Mouse (Mus musculus): ENCODE data around the gene Ate1. TPM values are rescaled to one million over a fixed set of nuclear protein-coding genes. Genes with fewer than 3 reads are reported as not detected.
"Not testable (repeated sequence)": the region's sequence is repeated elsewhere in the genome, so short reads cannot be mapped to it uniquely, and the experiment has no call there.

Gene Ate1
- total and polyA plus RNA-seq, 2 experiments from 2014 or later, result 32.4 to 66.3 TPM

- Histone ChIP-seq H3K4me3 (ENCODE audit: low read depth, low read length) (no peak overlapping the region), H3K9ac (replicated peaks; ENCODE audit: low read depth, low read length) (no peak overlapping the region), H3K4me1 (ENCODE audit: control insufficient read depth, insufficient read depth) (no peaks in the 10 kb centered on the region), H3K27me3 (ENCODE audit: control insufficient read depth, insufficient read depth, low read length) (no peaks in the 10 kb centered on the region), H3K4me2 (ENCODE audit: low read depth, low read length) (no peak overlapping the region), H3K27ac (ENCODE audit: low read depth) (no peak overlapping the region), H3K9me3 (replicated peaks; ENCODE audit: control insufficient read depth, low read length) (no peaks in the 10 kb centered on the region), H3K36me3 (replicated peaks; ENCODE audit: control insufficient read depth, insufficient read depth, low read length) (peaks cover 74% of the 10 kb centered on the region)
- WGBS, result 90% methylated on average over 5 of the region's 5 CpGs
- no peak for TF ChIP-seq CTCF (IDR thresholded peaks at IDR 0.05; ENCODE audit: low read depth)
- TF ChIP-seq EP300 (IDR thresholded peaks at IDR 0.05; ENCODE audit: low read depth), result no peak
- no peak for DNase-seq (ENCODE audit: low spot score)
- ATAC-seq (ENCODE audit: insufficient read depth, low read depth), result no peak
These were observed 9.9 kb downstream of the Ate1 start for GRCm38 (mm10) chr7:130510243-130510642.

DNA sequence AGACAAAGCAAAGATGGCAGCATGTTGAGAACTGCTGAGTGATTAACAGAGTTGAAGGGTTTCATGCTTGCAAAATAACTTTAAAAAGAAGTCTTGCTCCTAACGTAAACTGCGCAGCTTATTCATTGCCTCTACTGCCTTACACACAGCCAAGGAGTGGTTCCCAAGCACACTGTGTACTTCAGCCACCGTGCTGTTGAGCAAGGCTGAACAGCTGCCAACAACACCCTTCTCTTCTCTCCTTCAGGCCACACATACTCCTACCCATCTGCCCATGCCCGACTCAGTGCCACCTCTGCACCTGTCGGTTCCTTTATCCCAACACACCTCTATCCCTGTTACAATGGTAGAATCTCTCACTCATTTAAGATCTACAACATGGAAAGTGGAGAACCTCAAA, 17.2 kb downstream of the Ate1 start:
- Histone ChIP-seq H3K4me1 (ENCODE audit: control insufficient read depth, insufficient read depth) (no peaks in the 10 kb centered on the region), H3K9me3 (replicated peaks; ENCODE audit: control insufficient read depth, low read length) (no peaks in the 10 kb centered on the region), H3K4me2 (ENCODE audit: low read depth, low read length) (no peak overlapping the region), H3K27me3 (ENCODE audit: control insufficient read depth, insufficient read depth, low read length) (no peaks in the 10 kb centered on the region), H3K36me3 (replicated peaks; ENCODE audit: control insufficient read depth, insufficient read depth, low read length) (peaks cover 64% of the 10 kb centered on the region), H3K4me3 (ENCODE audit: low read depth, low read length) (no peak overlapping the region), H3K27ac (ENCODE audit: low read depth) (no peak overlapping the region), H3K9ac (replicated peaks; ENCODE audit: low read depth, low read length) (no peak overlapping the region)
- DNase-seq (ENCODE audit: low spot score) (no peak), ATAC-seq (ENCODE audit: insufficient read depth, low read depth) (no peak)
- WGBS, result 92% methylated on average over 5 of the region's 5 CpGs
- TF ChIP-seq EP300 (IDR thresholded peaks at IDR 0.05; ENCODE audit: low read depth) (no peak), CTCF (IDR thresholded peaks at IDR 0.05; ENCODE audit: low read depth) (no peak)

DNA sequence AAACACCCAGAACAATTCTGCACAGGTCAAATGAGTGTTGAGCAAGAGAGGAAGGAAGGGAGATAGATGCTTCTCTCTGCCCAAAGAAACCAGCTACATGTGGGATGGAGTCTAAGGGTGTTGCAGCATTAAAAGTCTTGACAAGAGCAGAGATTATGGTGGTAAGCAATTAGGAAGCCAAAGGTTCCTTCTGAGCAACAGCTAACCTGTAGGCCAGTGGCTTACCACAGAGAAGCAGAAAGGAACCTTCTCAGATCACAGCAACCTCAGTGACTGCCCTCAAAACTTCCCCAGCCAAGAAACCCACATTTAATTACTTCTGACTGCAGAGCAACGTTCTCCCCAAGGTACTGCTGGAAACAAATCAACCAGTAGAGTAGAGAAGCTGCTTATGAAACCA, 18.7 kb downstream of the Ate1 start:
- Histone ChIP-seq H3K27ac (ENCODE audit: low read depth) (no peak overlapping the region), H3K4me2 (ENCODE audit: low read depth, low read length) (no peak overlapping the region), H3K9ac (replicated peaks; ENCODE audit: low read depth, low read length) (no peak overlapping the region), H3K36me3 (replicated peaks; ENCODE audit: control insufficient read depth, insufficient read depth, low read length) (peaks cover 52% of the 10 kb centered on the region), H3K9me3 (replicated peaks; ENCODE audit: control insufficient read depth, low read length) (no peaks in the 10 kb centered on the region), H3K4me1 (ENCODE audit: control insufficient read depth, insufficient read depth) (no peaks in the 10 kb centered on the region), H3K27me3 (ENCODE audit: control insufficient read depth, insufficient read depth, low read length) (no peaks in the 10 kb centered on the region), H3K4me3 (ENCODE audit: low read depth, low read length) (no peak overlapping the region)
- DNase-seq (ENCODE audit: low spot score) (no peak), ATAC-seq (ENCODE audit: insufficient read depth, low read depth) (no peak)
- WGBS, result 52% methylated on average over 1 of the region's 1 CpGs
- TF ChIP-seq CTCF (IDR thresholded peaks at IDR 0.05; ENCODE audit: low read depth) (no peak), EP300 (IDR thresholded peaks at IDR 0.05; ENCODE audit: low read depth) (no peak)

DNA sequence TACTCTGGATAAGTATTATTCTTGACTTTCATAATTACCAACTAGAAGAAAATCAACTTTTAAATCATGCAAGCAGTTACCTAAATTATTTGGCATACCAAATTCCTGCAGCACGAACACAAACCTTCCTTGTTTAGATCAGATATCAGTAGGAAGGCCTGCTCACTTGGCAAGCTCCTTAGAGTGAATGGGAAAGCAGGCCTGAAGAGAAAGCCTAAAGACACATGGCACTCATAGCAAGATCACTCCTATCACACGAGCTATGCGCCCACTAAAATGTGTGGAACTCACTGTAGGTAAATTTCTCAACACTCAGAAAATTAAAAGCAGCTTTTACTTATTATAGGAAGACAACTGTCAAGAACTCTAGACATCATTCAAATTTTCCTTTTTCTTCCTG, 26.8 kb downstream of the Ate1 start:
- no peak for TF ChIP-seq EP300 (IDR thresholded peaks at IDR 0.05; ENCODE audit: low read depth)
- no peak for TF ChIP-seq CTCF (IDR thresholded peaks at IDR 0.05; ENCODE audit: low read depth)
- Histone ChIP-seq H3K9ac (replicated peaks; ENCODE audit: low read depth, low read length) (no peak overlapping the region), H3K4me2 (ENCODE audit: low read depth, low read length) (no peak overlapping the region), H3K36me3 (replicated peaks; ENCODE audit: control insufficient read depth, insufficient read depth, low read length) (peaks cover 15% of the 10 kb centered on the region), H3K27ac (ENCODE audit: low read depth) (no peak overlapping the region), H3K9me3 (replicated peaks; ENCODE audit: control insufficient read depth, low read length) (no peaks in the 10 kb centered on the region), H3K4me3 (ENCODE audit: low read depth, low read length) (no peak overlapping the region), H3K4me1 (ENCODE audit: control insufficient read depth, insufficient read depth) (no peaks in the 10 kb centered on the region), H3K27me3 (ENCODE audit: control insufficient read depth, insufficient read depth, low read length) (no peaks in the 10 kb centered on the region)
- DNase-seq (ENCODE audit: low spot score) (no peak), ATAC-seq (ENCODE audit: insufficient read depth, low read depth) (no peak)
- WGBS, result 66% methylated on average over 3 of the region's 3 CpGs

GRCm38 (mm10) chr7:130492026-130492425, 28.1 kb downstream of the Ate1 start:
- Histone ChIP-seq H3K27me3 (ENCODE audit: control insufficient read depth, insufficient read depth, low read length) (no peaks in the 10 kb centered on the region), H3K4me3 (ENCODE audit: low read depth, low read length) (no peak overlapping the region), H3K9me3 (replicated peaks; ENCODE audit: control insufficient read depth, low read length) (no peaks in the 10 kb centered on the region), H3K36me3 (replicated peaks; ENCODE audit: control insufficient read depth, insufficient read depth, low read length) (peaks cover 12% of the 10 kb centered on the region), H3K9ac (replicated peaks; ENCODE audit: low read depth, low read length) (no peak overlapping the region), H3K4me1 (ENCODE audit: control insufficient read depth, insufficient read depth) (no peaks in the 10 kb centered on the region), H3K4me2 (ENCODE audit: low read depth, low read length) (no peak overlapping the region), H3K27ac (ENCODE audit: low read depth) (no peak overlapping the region)
- no peak for DNase-seq (ENCODE audit: low spot score)
- no peak for ATAC-seq (ENCODE audit: insufficient read depth, low read depth)
- TF ChIP-seq EP300 (IDR thresholded peaks at IDR 0.05; ENCODE audit: low read depth) (no peak), CTCF (IDR thresholded peaks at IDR 0.05; ENCODE audit: low read depth) (no peak)

GRCm38 (mm10) chr7:130479003-130479402, 41.2 kb downstream of the Ate1 start:
- ATAC-seq (ENCODE audit: insufficient read depth, low read depth); H3K4me1 ChIP-seq (ENCODE audit: control insufficient read depth, insufficient read depth); H3K4me2 ChIP-seq (ENCODE audit: low read depth, low read length); H3K9me3 ChIP-seq (replicated peaks; ENCODE audit: control insufficient read depth, low read length); H3K9ac ChIP-seq (replicated peaks; ENCODE audit: low read depth, low read length); H3K4me3 ChIP-seq (ENCODE audit: low read depth, low read length); H3K27me3 ChIP-seq (ENCODE audit: control insufficient read depth, insufficient read depth, low read length); DNase-seq (ENCODE audit: low spot score); H3K27ac ChIP-seq (ENCODE audit: low read depth): not testable (repeated sequence)
- 93% methylated on average over 3 of the region's 3 CpGs for WGBS
- peaks cover 13% of the 10 kb centered on the region for H3K36me3 ChIP-seq (replicated peaks; ENCODE audit: control insufficient read depth, insufficient read depth, low read length)
